Mouse (Mus musculus) neural tube, embryonic 11.5 days (tissue): ENCODE data around the gene Aox2. TPM values are rescaled to one million over a fixed set of nuclear protein-coding genes. Genes with fewer than 3 reads are reported as not detected.
A peak's percentile ranks its signal among the peaks of the same experiment; 100 is the strongest.

Source experiments
- ATAC-seq: fragments of 200-750 bp; cut with Nextera tagmentation; 2 replicates; pipeline ENCODE4 v1.8.0; 2017; ENCODE audit warnings: moderate number of reproducible peaks, mild to moderate bottlenecking, moderate TSS enrichment, moderate library complexity; ENCODE audit not compliant: insufficient read depth, low FRiP score, low TSS enrichment
- DNase-seq: peaks from one replicate; pipeline ENCODE4 v3.0.0-alpha.2; 2015; ENCODE audit warnings: low spot score
- H3K27ac ChIP-seq: fragments of 300-500 bp; sonication (generic); 2 replicates; pipeline ENCODE4 v1.5.1; 2014; ENCODE audit warnings: low read depth, mild to moderate bottlenecking, low read length
- H3K27me3 ChIP-seq: fragments of 300-500 bp; sonication (generic); 2 replicates; pipeline ENCODE4 v1.6.1; 2014; ENCODE audit warnings: mild to moderate bottlenecking, low read length, mixed read lengths; ENCODE audit not compliant: control insufficient read depth, insufficient read depth
- H3K36me3 ChIP-seq: fragments of 300-500 bp; sonication (generic); 2 replicates; pipeline ENCODE4 v1.6.1; 2014; ENCODE audit warnings: mild to moderate bottlenecking, low read length, moderate library complexity, mixed read lengths; ENCODE audit not compliant: control insufficient read depth, insufficient read depth
- H3K4me1 ChIP-seq: fragments of 300-500 bp; sonication (generic); 2 replicates; pipeline ENCODE4 v1.6.1; 2014; ENCODE audit warnings: low read length, mixed read lengths; ENCODE audit not compliant: control insufficient read depth, insufficient read depth
- H3K4me2 ChIP-seq: fragments of 300-500 bp; sonication (generic); 2 replicates; pipeline ENCODE4 v1.6.1; 2014; ENCODE audit warnings: low read depth, mild to moderate bottlenecking, moderate library complexity
- H3K4me3 ChIP-seq: fragments of 300-500 bp; sonication (generic); 2 replicates; pipeline ENCODE4 v1.5.1; 2014; ENCODE audit warnings: low read depth, low read length
- H3K9ac ChIP-seq: fragments of 300-500 bp; sonication (generic); 2 replicates; pipeline ENCODE4 v1.6.1; 2014; ENCODE audit warnings: mild to moderate bottlenecking, low read length
- H3K9me3 ChIP-seq: fragments of 300-500 bp; sonication (generic); 2 replicates; pipeline ENCODE4 v1.6.1; 2016; ENCODE audit warnings: low read length; ENCODE audit not compliant: control insufficient read depth
- WGBS: fragments of 180-500 bp; shearing (Covaris S2); extraction: QIAGEN DNeasy Blood & Tissue Kit; methylation state at CpG from one replicate; pipeline ENCODE4 v1.1.7; 2014; 5-methylcytosine and 5-hydroxymethylcytosine counted together
- polyA plus RNA-seq: library from polyadenylated mRNA; unstranded; fragments of >200 nt; fragmentation: Nextera tagmentation; extraction: Ambion mirVana; gene quantifications from 2 replicates; pipeline ENCODE4 v1.2.1, GENCODE M21; 2014

The Aox2 gene
- polyA plus RNA-seq, 1 experiment from 2014 or later: not detected

- H3K4me2 ChIP-seq: no peak overlapping the region
- H3K36me3 ChIP-seq: peaks cover 9% of the 10 kb centered on the region; the same call in 1 of the 2 replicates
- H3K9ac ChIP-seq: no peak overlapping the region
- DNase-seq (no peak), ATAC-seq (no peak)
- no peak overlapping the region for H3K4me3 ChIP-seq
- WGBS: 83% methylated on average over 5 of the region's 5 CpGs
- H3K27me3 ChIP-seq: no peaks in the 10 kb centered on the region
- no peaks in the 10 kb centered on the region for H3K9me3 ChIP-seq
- H3K27ac ChIP-seq: no peak overlapping the region
- no peaks in the 10 kb centered on the region for H3K4me1 ChIP-seq
Observed at GRCm38 (mm10) chr1:58409553-58410197, 131.5 kb downstream of the Aox2 start.

GRCm38 (mm10) chr1:58410198-58410588 is 132.1 kb downstream of the Aox2 start:
- Histone ChIP-seq H3K4me2 (no peak overlapping the region), H3K27ac (no peak overlapping the region), H3K4me3 (no peak overlapping the region), H3K4me1 (no peaks in the 10 kb centered on the region), H3K36me3 (peaks cover 10% of the 10 kb centered on the region; the same call in 1 of the 2 replicates), H3K9ac (no peak overlapping the region), H3K27me3 (no peaks in the 10 kb centered on the region), H3K9me3 (no peaks in the 10 kb centered on the region)
- 83% methylated on average over 3 of the region's 3 CpGs for WGBS
- no peak for DNase-seq
- no peak for ATAC-seq

- H3K9me3 ChIP-seq: no peaks in the 10 kb centered on the region
- H3K36me3 ChIP-seq: peaks cover 11% of the 10 kb centered on the region
- WGBS: 94% methylated on average over 7 of the region's 7 CpGs
- no peak overlapping the region for H3K9ac ChIP-seq
- no peak overlapping the region for H3K27ac ChIP-seq
- no peaks in the 10 kb centered on the region for H3K27me3 ChIP-seq
- no peak overlapping the region for H3K4me3 ChIP-seq
- no peak for DNase-seq
- H3K4me1 ChIP-seq: no peaks in the 10 kb centered on the region
- no peak overlapping the region for H3K4me2 ChIP-seq
- ATAC-seq: no peak
Observed at GRCm38 (mm10) chr1:58410776-58411175, 132.7 kb downstream of the Aox2 start.

GRCm38 (mm10) chr1:58415442-58415841 is 137.3 kb downstream of the Aox2 start:
- DNase-seq (no peak), ATAC-seq (no peak)
- H3K9ac ChIP-seq: no peak overlapping the region
- H3K36me3 ChIP-seq: peaks cover 21% of the 10 kb centered on the region
- no peaks in the 10 kb centered on the region for H3K9me3 ChIP-seq
- H3K4me2 ChIP-seq: no peak overlapping the region
- H3K4me3 ChIP-seq: no peak overlapping the region
- H3K27ac ChIP-seq: no peak overlapping the region
- H3K4me1 ChIP-seq: no peaks in the 10 kb centered on the region
- no peaks in the 10 kb centered on the region for H3K27me3 ChIP-seq
- 44% methylated on average over 1 of the region's 1 CpGs for WGBS

- ATAC-seq: no peak
- 100% methylated on average over 2 of the region's 2 CpGs for WGBS
- no peak overlapping the region for H3K27ac ChIP-seq
- no peaks in the 10 kb centered on the region for H3K9me3 ChIP-seq
- peaks cover 2% of the 10 kb centered on the region; the same call in 1 of the 2 replicates for H3K4me1 ChIP-seq
- H3K27me3 ChIP-seq: no peaks in the 10 kb centered on the region
- DNase-seq: no peak
- peaks cover 19% of the 10 kb centered on the region for H3K36me3 ChIP-seq
- H3K4me3 ChIP-seq: no peak overlapping the region
- H3K9ac ChIP-seq: no peak overlapping the region
- H3K4me2 ChIP-seq: no peak overlapping the region
Observed at GRCm38 (mm10) chr1:58416048-58416447, 137.9 kb downstream of the Aox2 start.

- WGBS: 91% methylated on average over 10 of the region's 10 CpGs
- no peak overlapping the region for H3K27ac ChIP-seq
- H3K4me2 ChIP-seq: no peak overlapping the region
- no peak overlapping the region for H3K4me3 ChIP-seq
- H3K36me3 ChIP-seq: peaks cover 12% of the 10 kb centered on the region
- no peak for DNase-seq
- no peak overlapping the region for H3K9ac ChIP-seq
- H3K4me1 ChIP-seq: peaks cover 3% of the 10 kb centered on the region; the same call in 1 of the 2 replicates
- no peak for ATAC-seq
- H3K9me3 ChIP-seq: no peaks in the 10 kb centered on the region
- no peaks in the 10 kb centered on the region for H3K27me3 ChIP-seq
Observed at GRCm38 (mm10) chr1:58420032-58420431, 141.9 kb downstream of the Aox2 start.

GRCm38 (mm10) chr1:58420961-58421360 is 142.8 kb downstream of the Aox2 start:
- Histone ChIP-seq H3K27ac (no peak overlapping the region), H3K36me3 (peaks cover 10% of the 10 kb centered on the region), H3K27me3 (no peaks in the 10 kb centered on the region), H3K4me3 (no peak overlapping the region), H3K4me2 (no peak overlapping the region), H3K9me3 (no peaks in the 10 kb centered on the region), H3K9ac (no peak overlapping the region), H3K4me1 (peaks cover 3% of the 10 kb centered on the region; the same call in 1 of the 2 replicates)
- DNase-seq (no peak), ATAC-seq (no peak)
- 75% methylated on average over 7 of the region's 7 CpGs for WGBS

GRCm38 (mm10) chr1:58422879-58423278 is 144.8 kb downstream of the Aox2 start:
- H3K4me2 ChIP-seq: peak overlapping the region; percentile 64
- WGBS: 13% methylated on average over 13 of the region's 13 CpGs
- no peaks in the 10 kb centered on the region for H3K9me3 ChIP-seq
- peak overlapping the region; percentile 100 for H3K4me3 ChIP-seq
- ATAC-seq (no peak), DNase-seq (peak; percentile 35)
- peaks cover 6% of the 10 kb centered on the region for H3K36me3 ChIP-seq
- peaks cover 3% of the 10 kb centered on the region; the same call in 1 of the 2 replicates for H3K4me1 ChIP-seq
- H3K9ac ChIP-seq: peak overlapping the region; percentile 100
- H3K27ac ChIP-seq: peak overlapping the region; percentile 98; the same call in 1 of the 2 replicates
- no peaks in the 10 kb centered on the region for H3K27me3 ChIP-seq
